Mouse (Mus musculus) CH12.LX (cell line): ENCODE data around the gene Gemin6. TPM values are rescaled to one million over a fixed set of nuclear protein-coding genes. Genes with fewer than 3 reads are reported as not detected.

Source experiments
- DNase-seq: peaks from one replicate; pipeline ENCODE4 v3.0.0-alpha.2; 2013; ENCODE audit errors: extremely low read depth
- H3K27ac ChIP-seq: 2 replicates; pipeline ENCODE4 v1.5.1; 2012; ENCODE audit warnings: low read depth, mild to moderate bottlenecking, control low read depth, moderate library complexity; ENCODE audit not compliant: insufficient read depth
- H3K27me3 ChIP-seq: replicated peaks from 2 replicates; pipeline ENCODE3; 2012; ENCODE audit warnings: inconsistent platforms
- H3K36me3 ChIP-seq, 2 experiments: replicated peaks in 1 of 2; 2 replicates each; pipeline versions ENCODE3 to v1.6.1; 2012; ENCODE audit warnings: inconsistent platforms in 1 of 2, low read length in 1 of 2, mild to moderate bottlenecking in 1 of 2, mixed read lengths in 1 of 2, moderate library complexity in 1 of 2; ENCODE audit not compliant: control insufficient read depth in 1 of 2, insufficient read depth in 1 of 2
- H3K4me1 ChIP-seq, 2 experiments: 2 replicates each; pipeline ENCODE4 v1.6.1; 2012; ENCODE audit warnings: inconsistent platforms in 1 of 2, moderate library complexity in 1 of 2; ENCODE audit not compliant: insufficient read depth in 2 of 2, control insufficient read depth in 1 of 2
- H3K4me2 ChIP-seq: 2 replicates; pipeline ENCODE4 v1.6.1; 2012; ENCODE audit warnings: low read depth, mild to moderate bottlenecking, control low read depth; ENCODE audit not compliant: poor library complexity, insufficient read depth, severe bottlenecking
- H3K4me3 ChIP-seq, 3 experiments: fragments of 150-350 bp in 1 of 3; sonication (generic) in 1 of 3; replicated peaks in 1 of 3; 2 replicates each; pipeline versions ENCODE3 to v1.5.1; 2011 to 2012; ENCODE audit warnings: low read depth in 2 of 3, low read length in 2 of 3, mild to moderate bottlenecking in 2 of 3, moderate library complexity in 2 of 3, control low read depth in 1 of 3, improper control_type of control experiment in 1 of 3, inconsistent platforms in 1 of 3, mixed read lengths in 1 of 3; ENCODE audit not compliant: poor library complexity in 1 of 3
- H3K79me2 ChIP-seq: replicated peaks from 2 replicates; pipeline ENCODE4 v1.6.1; 2012; ENCODE audit warnings: mild to moderate bottlenecking, moderate library complexity; ENCODE audit not compliant: control insufficient read depth, poor library complexity, insufficient read depth, severe bottlenecking; ENCODE audit errors: extremely low read depth
- H3K9ac ChIP-seq: 2 replicates; pipeline ENCODE4 v1.6.1; 2012; ENCODE audit warnings: low read depth, mild to moderate bottlenecking, control low read depth, moderate library complexity; ENCODE audit not compliant: insufficient read depth
- H3K9me3 ChIP-seq: replicated peaks from 2 replicates; pipeline ENCODE3; 2012; ENCODE audit warnings: low read length, inconsistent platforms, mixed read lengths
- BHLHE40 ChIP-seq: IDR thresholded peaks from 2 replicates; pipeline ENCODE4 v1.6.1; 2011; ENCODE audit warnings: mild to moderate bottlenecking, low read depth, low read length, improper control_type of control experiment
- CHD1 ChIP-seq: IDR thresholded peaks from 2 replicates; pipeline ENCODE4 v1.6.1; 2012; ENCODE audit warnings: low read depth, low read length, improper control_type of control experiment, inconsistent platforms
- CHD2 ChIP-seq: IDR thresholded peaks from 2 replicates; pipeline ENCODE4 v1.6.1; 2011; ENCODE audit warnings: low read length, improper control_type of control experiment
- CTCF ChIP-seq, 2 experiments: IDR thresholded peaks in 1 of 2; conservative IDR thresholded peaks in 1 of 2; 2 replicates each; pipeline ENCODE4 v1.5.1; 2011 to 2012; ENCODE audit warnings: low read depth in 2 of 2, low read length in 2 of 2, improper control_type of control experiment in 1 of 2, inconsistent platforms in 1 of 2, mild to moderate bottlenecking in 1 of 2, moderate library complexity in 1 of 2
- E2F4 ChIP-seq: IDR thresholded peaks from 2 replicates; pipeline ENCODE4 v1.6.1; 2011; ENCODE audit warnings: low read depth, low read length, improper control_type of control experiment; ENCODE audit not compliant: insufficient replicate concordance
- ELF1 ChIP-seq: IDR thresholded peaks from 2 replicates; pipeline ENCODE4 v1.6.1; 2014; ENCODE audit warnings: low read depth, mild to moderate bottlenecking, inconsistent platforms, low read length, improper control_type of control experiment
- EP300 ChIP-seq: IDR thresholded peaks from 2 replicates; pipeline ENCODE4 v1.6.1; 2011; ENCODE audit warnings: low read length, improper control_type of control experiment
- ETS1 ChIP-seq: conservative IDR thresholded peaks from 2 replicates; pipeline ENCODE4 v1.6.1; 2012; ENCODE audit warnings: low read depth, mild to moderate bottlenecking, inconsistent platforms, low read length, improper control_type of control experiment, moderate library complexity
- GABPA ChIP-seq: IDR thresholded peaks from 2 replicates; pipeline ENCODE4 v1.6.1; 2012; ENCODE audit warnings: low read depth, low read length, improper control_type of control experiment, inconsistent platforms; ENCODE audit not compliant: insufficient replicate concordance
- HCFC1 ChIP-seq: IDR thresholded peaks from 2 replicates; pipeline ENCODE4 v1.6.1; 2012; ENCODE audit warnings: low read depth, mild to moderate bottlenecking, inconsistent platforms, low read length, improper control_type of control experiment
- IRF4 ChIP-seq: IDR thresholded peaks from 2 replicates; pipeline ENCODE4 v1.6.1; 2014; ENCODE audit warnings: low read depth, mild to moderate bottlenecking, inconsistent platforms, low read length, improper control_type of control experiment
- JUN ChIP-seq: IDR thresholded peaks from 2 replicates; pipeline ENCODE4 v1.6.1; 2011; ENCODE audit warnings: low read depth, mild to moderate bottlenecking, low read length, improper control_type of control experiment, moderate library complexity; ENCODE audit not compliant: insufficient read depth
- JUND ChIP-seq: conservative IDR thresholded peaks from 2 replicates; pipeline ENCODE4 v1.6.1; 2011; ENCODE audit warnings: low read depth, low read length, improper control_type of control experiment
- KAT2A ChIP-seq: IDR thresholded peaks from 2 replicates; pipeline ENCODE4 v1.6.1; 2012; ENCODE audit warnings: low read length, improper control_type of control experiment, inconsistent platforms; ENCODE audit not compliant: insufficient replicate concordance
- MAFK ChIP-seq: IDR thresholded peaks from 2 replicates; pipeline ENCODE4 v1.6.1; 2011; ENCODE audit warnings: low read length, improper control_type of control experiment; ENCODE audit not compliant: insufficient replicate concordance
- MAX ChIP-seq: IDR thresholded peaks from 2 replicates; pipeline ENCODE4 v1.6.1; 2011; ENCODE audit warnings: low read length, improper control_type of control experiment
- MAZ ChIP-seq: IDR thresholded peaks from 2 replicates; pipeline ENCODE4 v1.6.1; 2012; ENCODE audit warnings: low read depth, mild to moderate bottlenecking, inconsistent platforms, low read length, improper control_type of control experiment, moderate library complexity
- MEF2A ChIP-seq: IDR thresholded peaks from 2 replicates; pipeline ENCODE4 v1.6.1; 2014; ENCODE audit warnings: low read depth, mild to moderate bottlenecking, inconsistent platforms, low read length, improper control_type of control experiment, borderline replicate concordance
- MXI1 ChIP-seq: IDR thresholded peaks from 2 replicates; pipeline ENCODE4 v1.6.1; 2011; ENCODE audit warnings: mild to moderate bottlenecking, low read depth, low read length, improper control_type of control experiment
- MYC ChIP-seq: IDR thresholded peaks from 2 replicates; pipeline ENCODE4 v1.6.1; 2011; ENCODE audit warnings: low read depth, mild to moderate bottlenecking, improper control_type of control experiment, low read length
- NELFE ChIP-seq: IDR thresholded peaks from 2 replicates; pipeline ENCODE4 v1.6.1; 2011; ENCODE audit warnings: low read depth, low read length, improper control_type of control experiment
- NRF1 ChIP-seq: IDR thresholded peaks from 2 replicates; pipeline ENCODE4 v1.6.1; 2014; ENCODE audit warnings: low read depth, mild to moderate bottlenecking, inconsistent platforms, low read length, improper control_type of control experiment, moderate library complexity
- PAX5 ChIP-seq: IDR thresholded peaks from 2 replicates; pipeline ENCODE4 v1.6.1; 2012; ENCODE audit warnings: low read length, inconsistent platforms, mixed read lengths
- POLR2A ChIP-seq: IDR thresholded peaks from 2 replicates; pipeline ENCODE4 v1.6.1; 2011; ENCODE audit warnings: low read depth, mild to moderate bottlenecking, improper control_type of control experiment, low read length
- POLR2AphosphoS2 ChIP-seq: IDR thresholded peaks from 2 replicates; pipeline ENCODE4 v1.6.1; 2011; ENCODE audit warnings: low read depth, low read length, improper control_type of control experiment
- RAD21 ChIP-seq: IDR thresholded peaks from 2 replicates; pipeline ENCODE4 v1.6.1; 2011; ENCODE audit warnings: low read depth, mild to moderate bottlenecking, low read length, improper control_type of control experiment, moderate library complexity
- RCOR1 ChIP-seq: conservative IDR thresholded peaks from 2 replicates; pipeline ENCODE4 v1.6.1; 2012; ENCODE audit warnings: low read depth, mild to moderate bottlenecking, inconsistent platforms, low read length, improper control_type of control experiment
- SIN3A ChIP-seq: IDR thresholded peaks from 2 replicates; pipeline ENCODE4 v1.6.1; 2012; ENCODE audit warnings: low read length, improper control_type of control experiment, inconsistent platforms
- SMC3 ChIP-seq: IDR thresholded peaks from 2 replicates; pipeline ENCODE4 v1.6.1; 2011; ENCODE audit warnings: low read depth, low read length, improper control_type of control experiment
- TBP ChIP-seq: conservative IDR thresholded peaks from 2 replicates; pipeline ENCODE4 v1.6.1; 2011; ENCODE audit warnings: low read depth, low read length, improper control_type of control experiment
- TCF12 ChIP-seq: IDR thresholded peaks from 2 replicates; pipeline ENCODE4 v1.6.1; 2014; ENCODE audit warnings: low read depth, mild to moderate bottlenecking, inconsistent platforms, low read length, improper control_type of control experiment
- UBTF ChIP-seq: IDR thresholded peaks from 2 replicates; pipeline ENCODE4 v1.6.1; 2012; ENCODE audit warnings: low read depth, mild to moderate bottlenecking, inconsistent platforms, low read length, improper control_type of control experiment, moderate library complexity
- USF1 ChIP-seq: IDR thresholded peaks from 2 replicates; pipeline ENCODE4 v1.6.1; 2014; ENCODE audit warnings: low read depth, mild to moderate bottlenecking, inconsistent platforms, low read length, improper control_type of control experiment
- USF2 ChIP-seq: conservative IDR thresholded peaks from 2 replicates; pipeline ENCODE4 v1.6.1; 2011; ENCODE audit warnings: low read depth, low read length, improper control_type of control experiment
- ZC3H11A ChIP-seq: IDR thresholded peaks from 2 replicates; pipeline ENCODE4 v1.6.1; 2012; ENCODE audit warnings: low read depth, mild to moderate bottlenecking, inconsistent platforms, low read length, improper control_type of control experiment
- ZKSCAN1 ChIP-seq: IDR thresholded peaks from 2 replicates; pipeline ENCODE4 v1.6.1; 2012; ENCODE audit warnings: low read depth, inconsistent platforms, low read length, improper control_type of control experiment, borderline replicate concordance
- ZMIZ1 ChIP-seq: IDR thresholded peaks from 2 replicates; pipeline ENCODE4 v1.6.1; 2012; ENCODE audit warnings: low read depth, mild to moderate bottlenecking, inconsistent platforms, low read length, improper control_type of control experiment
- ZNF384 ChIP-seq: IDR thresholded peaks from 2 replicates; pipeline ENCODE4 v1.6.1; 2012; ENCODE audit warnings: low read depth, low read length, improper control_type of control experiment, inconsistent platforms
- dilution Hi-C: fragments of 300-500 bp; cut with MboI; formaldehyde crosslinking; loops from 2 replicates; pipeline ENCODE4 v1.14.3; 2020; ENCODE audit warnings: low sequenced_read_pairs; ENCODE audit not compliant: extremely low pct_unique_long_range_greater_than_20kb, extremely low pct_ligation_motif_present
- in situ Hi-C: fragments of 300-500 bp; cut with MboI; formaldehyde crosslinking; loops from 3 replicates; pipeline ENCODE4 v1.14.3; 2019; ENCODE audit warnings: low sequenced_read_pairs, low pct_ligation_motif_present, low pct_unique_long_range_greater_than_20kb, mixed read lengths
- polyA plus RNA-seq: library from polyadenylated mRNA; unstranded; fragments of >175 nt; gene quantifications from 2 replicates; pipeline ENCODE4 v1.2.1, GENCODE M21; 2012; ENCODE audit warnings: low read depth; ENCODE audit not compliant: insufficient read length
- total RNA-seq, 2 experiments: library from RNA; depleted of rRNA; stranded (reverse); fragments of 300-350 nt in 1 of 2; fragments of >200 nt in 1 of 2; gene quantifications; 2 replicates each; pipeline ENCODE4 v1.2.3; 2012 to 2014

The Gemin6 gene
- total RNA-seq (2012; rRNA removed) (65.6 and 85.9 TPM in 2 replicates), total RNA-seq (2014; rRNA removed) (120 and 143 TPM in 2 replicates), polyA plus RNA-seq (63.4 and 66.0 TPM in 2 replicates)

- H3K4me3 ChIP-seq, result peak within 1 kb of the TSS; percentile 63 to 86 (median 64)
- TF ChIP-seq UBTF (no peak), RAD21 (no peak), MAX (peak; percentile 83), E2F4 (peak; percentile 75; the same call in 1 of the 2 replicates), ELF1 (peak; percentile 59), CTCF (conservative IDR thresholded peaks at IDR 0.05 in 1 of 2, IDR thresholded peaks at IDR 0.05 in 1 of 2; ENCODE audit: low read depth in 2 of 2, low read length in 2 of 2) (no peak), EP300 (no peak), KAT2A (peak; percentile 97), CHD2 (no peak), TBP (peak; percentile 89), PAX5 (no peak), NELFE (peak; percentile 96), MAZ (no peak), ZC3H11A (no peak), ZMIZ1 (peak; percentile 92; the same call in 1 of the 2 replicates), USF2 (no peak), CHD1 (no peak), USF1 (no peak), MXI1 (peak; percentile 92), POLR2A (peak; percentile 99), NRF1 (0 out of 2 replicates have a peak, but pooled peaks have one; percentile 51), SMC3 (no peak), MEF2A (0 out of 2 replicates have a peak, but pooled peaks have one; percentile 18), TCF12 (peak; percentile 91), SIN3A (peak; percentile 80), GABPA (peak; percentile 44; the same call in 1 of the 2 replicates), ZNF384 (no peak), JUN (peak; percentile 6; the same call in 1 of the 2 replicates), JUND (peak; percentile 59; the same call in 1 of the 2 replicates), MAFK (0 out of 2 replicates have a peak, but pooled peaks have one; percentile 18), IRF4 (no peak), MYC (peak; percentile 91; the same call in 1 of the 2 replicates), ZKSCAN1 (no peak), RCOR1 (no peak), ETS1 (peak; percentile 31; the same call in 1 of the 2 replicates), POLR2AphosphoS2 (peak; percentile 85), HCFC1 (peak; percentile 96), BHLHE40 (no peak; the same call in 1 of the 2 replicates)
- TF ChIP-seq, all 38 proteins: peak for 21
- peaks cover 5 to 48% of the 10 kb centered on the region in 2 experiments; a peak in 3 of 4 replicates for H3K4me1 ChIP-seq
- H3K27me3 ChIP-seq, result no peaks in the 10 kb centered on the region
- H3K27ac ChIP-seq, result peak within 1 kb of the TSS; percentile 56; the same call in 1 of the 2 replicates
- peaks cover 12% of the 10 kb centered on the region for H3K79me2 ChIP-seq
- H3K9me3 ChIP-seq, result no peaks in the 10 kb centered on the region
- peak within 1 kb of the TSS; percentile 94 for H3K4me2 ChIP-seq
- in situ Hi-C loops, result no loop called here
- peaks cover 9 to 21% of the 10 kb centered on the region in 2 experiments for H3K36me3 ChIP-seq
- peak; percentile 91 for DNase-seq
- dilution Hi-C loops, result no loop called here
- peak within 1 kb of the TSS; percentile 99 for H3K9ac ChIP-seq
Measured at GRCm38 (mm10) chr17:80224326-80225116, at the start of gene Gemin6. TSS of gene Gemin6 (plus strand) at chr17:80224441.
